22 mouse cellular contexts compared by ENCODE assay signal in genomic region chr12:81884107-81884398, GRCm38 (mm10). TPM values are rescaled to one million over a fixed set of nuclear protein-coding genes. Genes with fewer than 3 reads are reported as not detected.
A peak's percentile ranks its signal among the peaks of the same experiment; 100 is the strongest.
DNase-seq lines count a peak whose midpoint lies in the region; ATAC-seq and TF ChIP-seq lines count a peak whose summit lies in the region.
"Had no signal": no experiment of that assay in that cellular context is flagged by ENCODE, and none has a peak within 500 bp of the region (broad histone marks: within the 10 kb centered on the region; RNA-seq: fewer than 3 reads in every experiment).

No protein-coding gene starts in this region.

- H3K4me1 ChIP-seq in kidney, adult 2 months (ENCODE audit: control insufficient read depth, insufficient read depth, low read length) = peaks cover 13% of the 10 kb centered on the region; the same call in 1 of the 2 replicates
- peaks cover 6% of the 10 kb centered on the region; the same call in 1 of the 2 replicates for H3K4me1 ChIP-seq in stomach, embryonic 14.5 days (ENCODE audit: control insufficient read depth, insufficient read depth, low read length)
- no peaks in the 10 kb centered on the region for H3K4me1 ChIP-seq in stomach, postnatal 0 days (replicated peaks; ENCODE audit: control insufficient read depth, insufficient read depth)
- no peaks in the 10 kb centered on the region for H3K4me1 ChIP-seq in stomach, embryonic 15.5 days

- WGBS in kidney, adult 2 months = 35% methylated on average over 3 of the region's 3 CpGs
- 65% methylated on average over 3 of the region's 3 CpGs for WGBS in stomach, embryonic 14.5 days
- WGBS in stomach, postnatal 0 days = 55% methylated on average over 3 of the region's 3 CpGs
- WGBS in stomach, embryonic 15.5 days = 69% methylated on average over 3 of the region's 3 CpGs

- DNase-seq in kidney, adult 2 months = peak; percentile 66
- no peak for DNase-seq in kidney, postnatal 10 days
- no peak for DNase-seq in stomach, postnatal 0 days (ENCODE audit: low spot score)
- DNase-seq in thymus, postnatal 25 days = no peak
- DNase-seq: adrenal gland, postnatal 10 days; B cell, adult 2 months; cerebellum, adult 11-12 months; cerebellum, adult 9-10 months; cerebellum, postnatal 36 days; gastrocnemius, postnatal 10 days; heart, adult 18-20 months; heart, postnatal 10 days; heart, postnatal 4 days had no signal

- no peak overlapping the region for H3K4me2 ChIP-seq in stomach, embryonic 14.5 days (replicated peaks; ENCODE audit: low read depth, low read length)
- no peak overlapping the region for H3K4me2 ChIP-seq in stomach, postnatal 0 days (replicated peaks; ENCODE audit: low read depth)
- no peak overlapping the region for H3K4me2 ChIP-seq in stomach, embryonic 15.5 days
- H3K4me2 ChIP-seq: embryonic facial prominence, embryonic 13.5 days; forebrain, embryonic 12.5 days; hindbrain, embryonic 12.5 days had no signal

- no peak for TF ChIP-seq EP300 in stomach, postnatal 0 days (optimal IDR thresholded peaks at IDR 0.05)

- H3K4me3 ChIP-seq in kidney, adult 2 months (ENCODE audit: insufficient read depth, low read depth, low read length) = no peak overlapping the region
- no peak overlapping the region for H3K4me3 ChIP-seq in stomach, embryonic 14.5 days (ENCODE audit: low read depth, low read length)
- no peak overlapping the region for H3K4me3 ChIP-seq in stomach, postnatal 0 days (ENCODE audit: low read depth, low read length)
- H3K4me3 ChIP-seq in stomach, embryonic 15.5 days (replicated peaks) = no peak overlapping the region
- H3K4me3 ChIP-seq: embryonic facial prominence, embryonic 13.5 days; forebrain, embryonic 12.5 days; heart, embryonic 10.5 days; hindbrain, embryonic 12.5 days had no signal

- no peak overlapping the region for H3K27ac ChIP-seq in kidney, adult 2 months (ENCODE audit: insufficient read depth, low read depth, low read length)
- 0 out of 2 replicates have a peak overlapping the region, but pooled peaks have one; percentile 36 for H3K27ac ChIP-seq in stomach, embryonic 14.5 days (ENCODE audit: low read length)
- no peak overlapping the region for H3K27ac ChIP-seq in stomach, postnatal 0 days (replicated peaks)
- H3K27ac ChIP-seq in stomach, embryonic 15.5 days = peak overlapping the region; percentile 26; the same call in 1 of the 2 replicates
- H3K27ac ChIP-seq: embryonic facial prominence, embryonic 13.5 days; forebrain, embryonic 12.5 days; heart, embryonic 10.5 days; hindbrain, embryonic 12.5 days had no signal

- no peak overlapping the region for H3K9ac ChIP-seq in stomach, embryonic 14.5 days (replicated peaks; ENCODE audit: low read depth, low read length)
- H3K9ac ChIP-seq in stomach, postnatal 0 days (ENCODE audit: low read length) = no peak overlapping the region
- no peak overlapping the region for H3K9ac ChIP-seq in stomach, embryonic 15.5 days
- H3K9ac ChIP-seq: embryonic facial prominence, embryonic 13.5 days; forebrain, embryonic 12.5 days; hindbrain, embryonic 12.5 days had no signal

- no peak for TF ChIP-seq POLR2A in kidney, adult 2 months (IDR thresholded peaks at IDR 0.05; ENCODE audit: low read depth, low read length)

- no peaks in the 10 kb centered on the region for H3K9me3 ChIP-seq in stomach, embryonic 14.5 days (ENCODE audit: control insufficient read depth, low read depth, low read length)
- no peaks in the 10 kb centered on the region for H3K9me3 ChIP-seq in stomach, postnatal 0 days (ENCODE audit: control insufficient read depth, low read length)
- H3K9me3 ChIP-seq in stomach, embryonic 15.5 days = no peaks in the 10 kb centered on the region
- H3K9me3 ChIP-seq: embryonic facial prominence, embryonic 13.5 days; heart, embryonic 10.5 days; hindbrain, embryonic 12.5 days had no signal

- no peaks in the 10 kb centered on the region for H3K36me3 ChIP-seq in kidney, adult 2 months (ENCODE audit: control insufficient read depth, insufficient read depth, low read length)
- no peaks in the 10 kb centered on the region; the same call in 1 of the 2 replicates for H3K36me3 ChIP-seq in stomach, embryonic 14.5 days (ENCODE audit: control insufficient read depth, insufficient read depth, low read length)
- no peaks in the 10 kb centered on the region for H3K36me3 ChIP-seq in stomach, postnatal 0 days (ENCODE audit: control insufficient read depth, insufficient read depth, low read length)
- no peaks in the 10 kb centered on the region for H3K36me3 ChIP-seq in stomach, embryonic 15.5 days
- H3K36me3 ChIP-seq: embryonic facial prominence, embryonic 13.5 days; forebrain, embryonic 12.5 days; heart, embryonic 10.5 days; hindbrain, embryonic 12.5 days had no signal

- ATAC-seq in stomach, embryonic 14.5 days (ENCODE audit: insufficient number of reproducible peaks, insufficient read depth, low FRiP score, low read depth) = no peak
- no peak for ATAC-seq in stomach, postnatal 0 days (ENCODE audit: low FRiP score, low TSS enrichment)
- ATAC-seq in stomach, embryonic 15.5 days (ENCODE audit: insufficient read depth, low FRiP score, low read depth) = peak; percentile 39; the same call in 1 of the 2 replicates
- ATAC-seq in monocyte, adult 5-6 weeks (replicated peaks; ENCODE audit: insufficient number of reproducible peaks, low FRiP score, low TSS enrichment, poor library complexity, severe bottlenecking) = no peak
- ATAC-seq: CD4-positive, CD25-positive, alpha-beta regulatory T cell, adult 4 months; forebrain, embryonic 16.5 days had no signal

- H3K27me3 ChIP-seq in kidney, adult 2 months (replicated peaks; ENCODE audit: control insufficient read depth, insufficient read depth, low read length) = no peaks in the 10 kb centered on the region
- no peaks in the 10 kb centered on the region for H3K27me3 ChIP-seq in stomach, embryonic 14.5 days (ENCODE audit: control insufficient read depth, insufficient read depth, low read length)
- H3K27me3 ChIP-seq in stomach, postnatal 0 days (ENCODE audit: control insufficient read depth, insufficient read depth, low read length) = no peaks in the 10 kb centered on the region
- no peaks in the 10 kb centered on the region for H3K27me3 ChIP-seq in stomach, embryonic 15.5 days (replicated peaks)
- H3K27me3 ChIP-seq: embryonic facial prominence, embryonic 13.5 days; forebrain, embryonic 12.5 days; hindbrain, embryonic 12.5 days had no signal

- TF ChIP-seq CTCF in kidney, adult 2 months (conservative IDR thresholded peaks at IDR 0.05; ENCODE audit: insufficient read depth, insufficient read length, low read depth, low read length) = no peak
- TF ChIP-seq CTCF in stomach, postnatal 0 days (IDR thresholded peaks at IDR 0.05; ENCODE audit: low read depth) = no peak

RNA-seq across cellular contexts. Expression of gene Pcnx, which starts 24.2 kb away (rescaled TPM):
- polyA plus RNA-seq in kidney, adult 2 months (2012; rRNA removed) = 23.8 and 27.3 TPM in 2 replicates
- 17.4 and 22.6 TPM in 2 replicates for polyA plus RNA-seq in stomach, embryonic 14.5 days (2014; fragmentation: Nextera tagmentation; extraction: Ambion mirVana)
- 5.1 TPM in 2 replicates for polyA plus RNA-seq in stomach, postnatal 0 days (2015; fragmentation: Nextera tagmentation; extraction: Ambion mirVana)
- 8.2 and 9.4 TPM in 2 replicates for polyA plus RNA-seq in stomach, embryonic 15.5 days (2015; fragmentation: Nextera tagmentation; extraction: Ambion mirVana)
- total RNA-seq in monocyte, adult 5-6 weeks (2017) = 50.3 to 60.0 TPM (median 50.7 TPM) in 3 replicates

Comparison
In these comparisons a context has a peak if more than half of its experiments do, and no peak if none do; other contexts are left out.
1. H3K27ac ChIP-seq: peak in stomach, embryonic 14.5 days (single experiment) and stomach, embryonic 15.5 days (single experiment); none in kidney, adult 2 months (single experiment) and stomach, postnatal 0 days (single experiment).